Mouse (Mus musculus): ENCODE data around the gene Tnik. TPM values are rescaled to one million over a fixed set of nuclear protein-coding genes. Genes with fewer than 3 reads are reported as not detected.

The Tnik gene
- total RNA-seq, 4 experiments from 2014 or later = 21.9 to 29.9 (median 27.9) TPM

GRCm38 (mm10) chr3:28263948-28264840 lies 1.2 kb downstream of the Tnik start:
- DNase-seq (ENCODE audit: low spot score in 2 of 2) = no peak

GRCm38 (mm10) chr3:28264841-28265150 lies 1.8 kb downstream of the Tnik start:
- DNase-seq (ENCODE audit: low spot score in 2 of 2) = no peak

- DNase-seq (ENCODE audit: low spot score in 2 of 2) = no peak
These were observed 2.2 kb downstream of the Tnik start for GRCm38 (mm10) chr3:28265183-28265582.

- DNase-seq (ENCODE audit: low spot score in 2 of 2) = no peak
These were observed 2.6 kb downstream of the Tnik start for GRCm38 (mm10) chr3:28265656-28266055.

- DNase-seq (ENCODE audit: low spot score in 2 of 2) = peak in 1 of 2 experiments; percentile 9
These were observed 4.2 kb downstream of the Tnik start for GRCm38 (mm10) chr3:28267211-28267610.

GRCm38 (mm10) chr3:28269716-28270115 lies 6.7 kb downstream of the Tnik start:
- DNase-seq (ENCODE audit: low spot score in 2 of 2) = no peak

GRCm38 (mm10) chr3:28271884-28272283 lies 8.9 kb downstream of the Tnik start:
- DNase-seq (ENCODE audit: low spot score in 2 of 2) = no peak

GRCm38 (mm10) chr3:28274763-28275162 lies 11.7 kb downstream of the Tnik start:
- no peak for DNase-seq (ENCODE audit: low spot score in 2 of 2)

- no peak for DNase-seq (ENCODE audit: low spot score in 2 of 2)
These were observed 26.7 kb downstream of the Tnik start for GRCm38 (mm10) chr3:28289693-28290092.

GRCm38 (mm10) chr3:28301378-28301777 lies 38.4 kb downstream of the Tnik start:
- no peak for DNase-seq (ENCODE audit: low spot score in 2 of 2)

GRCm38 (mm10) chr3:28303915-28304314 lies 40.9 kb downstream of the Tnik start:
- no peak for DNase-seq (ENCODE audit: low spot score in 2 of 2)

GRCm38 (mm10) chr3:28306852-28307251 lies 43.8 kb downstream of the Tnik start:
- no peak for DNase-seq (ENCODE audit: low spot score in 2 of 2)

GRCm38 (mm10) chr3:28314438-28314837 lies 51.4 kb downstream of the Tnik start:
- no peak for DNase-seq (ENCODE audit: low spot score in 2 of 2)

- no peak for DNase-seq (ENCODE audit: low spot score in 2 of 2)
These were observed 54.3 kb downstream of the Tnik start for GRCm38 (mm10) chr3:28317339-28317738.

GRCm38 (mm10) chr3:28321635-28322034 lies 58.6 kb downstream of the Tnik start:
- no peak for DNase-seq (ENCODE audit: low spot score in 2 of 2)

- DNase-seq (ENCODE audit: low spot score in 2 of 2) = no peak
These were observed 62.7 kb downstream of the Tnik start for GRCm38 (mm10) chr3:28325613-28326233.

GRCm38 (mm10) chr3:28332316-28332715 lies 69.3 kb downstream of the Tnik start:
- no peak for DNase-seq (ENCODE audit: low spot score in 2 of 2)

- DNase-seq (ENCODE audit: low spot score in 2 of 2) = no peak
These were observed 70.9 kb downstream of the Tnik start for GRCm38 (mm10) chr3:28333869-28334268.

GRCm38 (mm10) chr3:28334547-28334946 lies 71.5 kb downstream of the Tnik start:
- DNase-seq (ENCODE audit: low spot score in 2 of 2) = no peak

GRCm38 (mm10) chr3:28340071-28340470 lies 77.1 kb downstream of the Tnik start:
- DNase-seq (ENCODE audit: low spot score in 2 of 2) = no peak

- DNase-seq (ENCODE audit: low spot score in 2 of 2) = no peak
These were observed 80.2 kb downstream of the Tnik start for GRCm38 (mm10) chr3:28343204-28343603.

- DNase-seq (ENCODE audit: low spot score in 2 of 2) = no peak
These were observed 80.6 kb downstream of the Tnik start for GRCm38 (mm10) chr3:28343661-28344060.

- no peak for DNase-seq (ENCODE audit: low spot score in 2 of 2)
These were observed 82.4 kb downstream of the Tnik start for GRCm38 (mm10) chr3:28345446-28345845.
